Mouse (Mus musculus): ENCODE data around the gene Gm17949. TPM values are rescaled to one million over a fixed set of nuclear protein-coding genes. Genes with fewer than 3 reads are reported as not detected.
A peak's percentile ranks its signal among the peaks of the same experiment; 100 is the strongest.

Gm17949 gene
- total RNA-seq, 1 experiment = not detected

DNA sequence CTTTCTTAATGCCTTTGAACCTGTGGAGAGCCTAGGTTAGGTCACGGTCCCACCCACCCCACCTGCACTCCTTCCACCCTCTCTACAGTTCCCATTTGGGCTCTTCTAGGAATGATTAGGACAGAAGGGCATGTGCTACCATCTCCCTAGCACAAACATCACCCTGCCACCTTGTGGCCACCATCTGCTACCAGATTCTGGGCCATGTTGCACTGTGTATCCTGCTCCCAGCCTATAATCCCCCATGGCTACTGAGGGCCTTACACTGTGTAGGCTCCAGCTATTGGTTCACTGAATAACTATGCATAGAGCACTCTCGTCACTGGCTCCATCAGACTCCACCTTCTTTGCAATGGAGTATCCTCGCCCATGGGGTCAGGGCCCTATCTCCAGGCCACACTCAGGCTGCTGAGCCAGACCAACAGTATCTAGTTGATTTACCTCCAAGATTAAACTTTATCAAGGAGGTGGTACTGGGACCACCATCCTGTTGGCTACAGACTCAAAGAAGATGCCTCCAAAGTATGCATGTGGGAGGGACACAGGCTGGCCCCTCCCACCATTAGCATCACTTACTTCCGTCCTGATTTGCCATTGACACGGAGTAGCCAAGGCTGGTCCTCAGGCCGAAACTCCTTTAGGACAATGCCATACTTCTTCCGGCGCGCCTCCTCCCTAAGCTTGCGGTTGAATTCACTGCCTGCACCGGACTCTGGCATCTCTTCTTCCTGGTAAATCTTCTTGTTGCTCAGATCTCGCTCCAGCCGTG is 3.9 kb upstream of the Gm17949 start:
- in situ Hi-C loops (cut with MboI; ENCODE audit: low sequenced_read_pairs in 2 of 2, unreplicated experiment in 2 of 2) = no loop called here
- Histone ChIP-seq H3K36me3 (ENCODE audit: control insufficient read depth, insufficient read depth, low read length, poor library complexity, severe bottlenecking) (peaks cover 42% of the 10 kb centered on the region), H3K9me3 (ENCODE audit: control insufficient read depth, insufficient read depth, low read depth, low read length) (no peaks in the 10 kb centered on the region), H3K9ac (ENCODE audit: insufficient read depth, low read depth, low read length, poor library complexity, severe bottlenecking) (peak overlapping the region; percentile 22; the same call in 1 of the 2 replicates), H3K27ac (ENCODE audit: insufficient read depth, low read depth, low read length, poor library complexity, severe bottlenecking) (no peak overlapping the region), H3K4me1 (ENCODE audit: control insufficient read depth in 2 of 2, insufficient read depth in 2 of 2, low read length in 2 of 2, poor library complexity in 1 of 2) (peaks cover 0 to 11% of the 10 kb centered on the region in 2 experiments; a peak in 2 of 4 replicates), H3K4me3 (ENCODE audit: insufficient read depth in 1 of 2, low read depth in 1 of 2, low read length in 2 of 2, poor library complexity in 1 of 2, severe bottlenecking in 1 of 2) (peak overlapping the region in 1 of 2 experiments; percentile 3; a peak in 1 of 4 replicates)
- TF ChIP-seq MAFK (IDR thresholded peaks at IDR 0.05; ENCODE audit: insufficient read depth, low read depth, low read length) (no peak), HCFC1 (IDR thresholded peaks at IDR 0.05; ENCODE audit: borderline replicate concordance, insufficient read depth, low read length) (no peak), ZNF384 (IDR thresholded peaks at IDR 0.05; ENCODE audit: low read depth, low read length) (no peak), ZC3H11A (IDR thresholded peaks at IDR 0.05; ENCODE audit: borderline replicate concordance, low read depth, low read length) (no peak), CHD2 (IDR thresholded peaks at IDR 0.05; ENCODE audit: low read depth, low read length) (no peak)
- DNase-seq (ENCODE audit: low read depth, low spot score) = peak; percentile 39

DNA sequence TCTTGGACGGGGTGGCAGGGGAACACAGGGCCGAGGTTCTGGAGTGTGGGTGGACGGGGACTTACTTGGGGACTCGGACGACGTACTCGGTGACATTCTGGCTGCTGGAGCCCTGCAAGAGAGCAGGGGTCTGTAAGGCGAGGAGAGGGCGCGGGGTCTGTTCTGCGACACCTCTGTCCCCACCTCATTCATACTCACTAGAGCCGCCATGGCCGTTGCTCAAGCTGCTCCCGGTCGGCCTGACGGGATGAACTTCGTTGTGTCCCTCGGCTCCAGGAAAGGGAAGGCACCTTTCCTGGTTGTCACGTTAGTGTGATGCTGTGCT is 396 bp upstream of the Gm17949 start:
- no peak for DNase-seq (ENCODE audit: low read depth, low spot score)
- Histone ChIP-seq H3K4me1 (ENCODE audit: control insufficient read depth in 2 of 2, insufficient read depth in 2 of 2, low read length in 2 of 2, poor library complexity in 1 of 2) (peaks cover 0 to 13% of the 10 kb centered on the region in 2 experiments; a peak in 2 of 4 replicates), H3K27ac (ENCODE audit: insufficient read depth, low read depth, low read length, poor library complexity, severe bottlenecking) (peak overlapping the region; percentile 57), H3K4me3 (ENCODE audit: insufficient read depth in 1 of 2, low read depth in 1 of 2, low read length in 2 of 2, poor library complexity in 1 of 2, severe bottlenecking in 1 of 2) (peak overlapping the region; percentile 80 to 90), H3K36me3 (ENCODE audit: control insufficient read depth, insufficient read depth, low read length, poor library complexity, severe bottlenecking) (peaks cover 19% of the 10 kb centered on the region), H3K9me3 (ENCODE audit: control insufficient read depth, insufficient read depth, low read depth, low read length) (no peaks in the 10 kb centered on the region), H3K9ac (ENCODE audit: insufficient read depth, low read depth, low read length, poor library complexity, severe bottlenecking) (peak overlapping the region; percentile 92)
- TF ChIP-seq HCFC1 (IDR thresholded peaks at IDR 0.05; ENCODE audit: borderline replicate concordance, insufficient read depth, low read length) (no peak), MAFK (IDR thresholded peaks at IDR 0.05; ENCODE audit: insufficient read depth, low read depth, low read length) (no peak), ZC3H11A (IDR thresholded peaks at IDR 0.05; ENCODE audit: borderline replicate concordance, low read depth, low read length) (no peak), CHD2 (IDR thresholded peaks at IDR 0.05; ENCODE audit: low read depth, low read length) (no peak), ZNF384 (IDR thresholded peaks at IDR 0.05; ENCODE audit: low read depth, low read length) (no peak)
- in situ Hi-C loops (cut with MboI; ENCODE audit: low sequenced_read_pairs in 2 of 2, unreplicated experiment in 2 of 2) = no loop called here

DNA sequence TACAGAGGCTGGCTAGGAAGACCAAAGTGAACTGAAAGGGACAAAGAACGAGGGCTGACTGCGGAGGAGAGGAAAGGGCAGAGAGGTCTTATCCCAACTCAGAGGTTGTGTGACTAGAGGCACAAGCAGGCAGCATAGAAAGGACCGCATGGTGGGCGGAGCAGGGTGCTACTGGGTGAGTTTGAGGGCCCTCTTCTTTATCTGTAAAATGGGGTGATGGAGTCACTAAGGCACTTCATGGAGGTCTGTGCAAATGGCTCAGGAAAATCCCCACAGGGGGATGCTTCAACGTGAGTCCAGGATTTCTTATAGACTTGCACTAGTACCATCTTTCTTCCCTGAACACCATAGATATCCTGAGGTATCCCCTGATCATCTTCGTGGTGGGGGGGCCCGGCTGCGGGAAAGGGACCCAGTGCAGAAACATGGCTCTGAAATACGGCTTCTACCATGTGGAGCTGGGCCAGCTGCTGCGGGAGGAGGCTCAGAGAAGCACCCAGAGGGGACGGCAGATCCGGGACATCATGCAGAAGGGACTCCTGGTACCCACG is 1.1 kb downstream of the Gm17949 start:
- Histone ChIP-seq H3K4me1 (ENCODE audit: control insufficient read depth in 2 of 2, insufficient read depth in 2 of 2, low read length in 2 of 2, poor library complexity in 1 of 2) (peaks cover 0 to 10% of the 10 kb centered on the region in 2 experiments; a peak in 2 of 4 replicates), H3K9ac (ENCODE audit: insufficient read depth, low read depth, low read length, poor library complexity, severe bottlenecking) (peak overlapping the region; percentile 83), H3K9me3 (ENCODE audit: control insufficient read depth, insufficient read depth, low read depth, low read length) (no peaks in the 10 kb centered on the region), H3K27ac (ENCODE audit: insufficient read depth, low read depth, low read length, poor library complexity, severe bottlenecking) (peak overlapping the region; percentile 57; the same call in 1 of the 2 replicates), H3K36me3 (ENCODE audit: control insufficient read depth, insufficient read depth, low read length, poor library complexity, severe bottlenecking) (peaks cover 12% of the 10 kb centered on the region; the same call in 1 of the 2 replicates), H3K4me3 (ENCODE audit: insufficient read depth in 1 of 2, low read depth in 1 of 2, low read length in 2 of 2, poor library complexity in 1 of 2, severe bottlenecking in 1 of 2) (peak overlapping the region; percentile 73 to 80)
- no peak for DNase-seq (ENCODE audit: low read depth, low spot score)
- TF ChIP-seq ZNF384 (IDR thresholded peaks at IDR 0.05; ENCODE audit: low read depth, low read length) (no peak), ZC3H11A (IDR thresholded peaks at IDR 0.05; ENCODE audit: borderline replicate concordance, low read depth, low read length) (no peak), CHD2 (IDR thresholded peaks at IDR 0.05; ENCODE audit: low read depth, low read length) (no peak), HCFC1 (IDR thresholded peaks at IDR 0.05; ENCODE audit: borderline replicate concordance, insufficient read depth, low read length) (no peak), MAFK (IDR thresholded peaks at IDR 0.05; ENCODE audit: insufficient read depth, low read depth, low read length) (no peak)
- in situ Hi-C loops (cut with MboI; ENCODE audit: low sequenced_read_pairs in 2 of 2, unreplicated experiment in 2 of 2) = no loop called here

DNA sequence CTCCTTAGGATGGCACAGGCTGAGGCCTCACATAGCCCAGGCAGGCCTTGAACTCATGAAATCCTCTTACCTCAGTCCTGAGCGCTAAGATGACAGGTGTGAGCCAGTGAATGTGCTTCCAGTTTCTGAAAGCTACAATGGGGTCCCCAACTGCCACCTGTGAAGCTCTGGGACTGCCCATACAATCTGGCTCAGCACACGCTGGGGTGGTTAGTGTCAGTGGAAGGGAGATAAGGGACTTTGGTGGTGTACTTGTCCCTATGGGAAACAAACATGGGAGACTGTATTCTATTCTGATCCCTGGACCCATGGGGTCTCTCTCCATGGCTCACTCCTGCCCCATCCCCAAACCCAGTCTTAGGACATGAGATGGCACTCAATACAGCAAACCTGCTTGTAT is 8.4 kb downstream of the Gm17949 start:
- Histone ChIP-seq H3K9me3 (ENCODE audit: control insufficient read depth, insufficient read depth, low read depth, low read length) (no peaks in the 10 kb centered on the region), H3K27ac (ENCODE audit: insufficient read depth, low read depth, low read length, poor library complexity, severe bottlenecking) (no peak overlapping the region), H3K4me1 (ENCODE audit: control insufficient read depth in 2 of 2, insufficient read depth in 2 of 2, low read length in 2 of 2, poor library complexity in 1 of 2) (0 out of 4 replicates have a peak, but pooled peaks cover 0 to 2% of the 10 kb centered on the region in 2 experiments), H3K4me3 (ENCODE audit: insufficient read depth in 1 of 2, low read depth in 1 of 2, low read length in 2 of 2, poor library complexity in 1 of 2, severe bottlenecking in 1 of 2) (no peak overlapping the region), H3K9ac (ENCODE audit: insufficient read depth, low read depth, low read length, poor library complexity, severe bottlenecking) (no peak overlapping the region), H3K36me3 (ENCODE audit: control insufficient read depth, insufficient read depth, low read length, poor library complexity, severe bottlenecking) (peaks cover 42% of the 10 kb centered on the region)
- TF ChIP-seq CHD2 (IDR thresholded peaks at IDR 0.05; ENCODE audit: low read depth, low read length) = no peak
- in situ Hi-C loops (cut with MboI; ENCODE audit: low sequenced_read_pairs in 2 of 2, unreplicated experiment in 2 of 2) = no loop called here
- no peak for DNase-seq (ENCODE audit: low read depth, low spot score)
